Mouse (Mus musculus) lung, embryonic 16.5 days (tissue): ENCODE data around the gene Pprc1. TPM values are rescaled to one million over a fixed set of nuclear protein-coding genes. Genes with fewer than 3 reads are reported as not detected.
A peak's percentile ranks its signal among the peaks of the same experiment; 100 is the strongest.

Experiments
- ATAC-seq: fragments of 200-750 bp; cut with Nextera tagmentation; 2 replicates; pipeline ENCODE4 v1.8.0; 2017; ENCODE audit warnings: low read depth, mild to moderate bottlenecking, moderate library complexity
- H3K27ac ChIP-seq: fragments of 300-500 bp; sonication (generic); 2 replicates; pipeline ENCODE4 v1.5.1; 2014; ENCODE audit warnings: mild to moderate bottlenecking, control low read depth, low read length
- H3K27me3 ChIP-seq: fragments of 300-500 bp; sonication (generic); 2 replicates; pipeline ENCODE4 v1.6.1; 2014; ENCODE audit warnings: low read depth, low read length, mixed read lengths; ENCODE audit not compliant: control insufficient read depth, insufficient read depth
- H3K36me3 ChIP-seq: fragments of 300-500 bp; sonication (generic); 2 replicates; pipeline ENCODE4 v1.6.1; 2014; ENCODE audit warnings: low read length; ENCODE audit not compliant: control insufficient read depth, insufficient read depth
- H3K4me1 ChIP-seq: fragments of 300-500 bp; sonication (generic); replicated peaks from 2 replicates; pipeline ENCODE4 v1.6.1; 2014; ENCODE audit warnings: low read length, mixed read lengths; ENCODE audit not compliant: control insufficient read depth, insufficient read depth
- H3K4me2 ChIP-seq: fragments of 300-500 bp; sonication (generic); 2 replicates; pipeline ENCODE4 v1.6.1; 2014; ENCODE audit warnings: low read depth, low read length, control low read depth
- H3K4me3 ChIP-seq: fragments of 300-500 bp; sonication (generic); 2 replicates; pipeline ENCODE4 v1.5.1; 2014; ENCODE audit warnings: mild to moderate bottlenecking, low read length, control low read depth
- H3K9ac ChIP-seq: fragments of 300-500 bp; sonication (generic); 2 replicates; pipeline ENCODE4 v1.6.1; 2014; ENCODE audit warnings: low read length, control low read depth
- H3K9me3 ChIP-seq: fragments of 300-500 bp; sonication (generic); 2 replicates; pipeline ENCODE4 v1.6.1; 2016; ENCODE audit warnings: low read length; ENCODE audit not compliant: control insufficient read depth
- WGBS: fragments of 180-500 bp; shearing (Covaris S2); extraction: QIAGEN DNeasy Blood & Tissue Kit; methylation state at CpG from one replicate; pipeline ENCODE4 v1.1.7; 2014; 5-methylcytosine and 5-hydroxymethylcytosine counted together
- polyA plus RNA-seq: library from polyadenylated mRNA; unstranded; fragments of >200 nt; fragmentation: Nextera tagmentation; extraction: Ambion mirVana; gene quantifications from 2 replicates; pipeline ENCODE4 v1.2.1, GENCODE M21; 2015

The Pprc1 gene
- polyA plus RNA-seq, 1 experiment from 2014 or later = 27.0 TPM

DNA sequence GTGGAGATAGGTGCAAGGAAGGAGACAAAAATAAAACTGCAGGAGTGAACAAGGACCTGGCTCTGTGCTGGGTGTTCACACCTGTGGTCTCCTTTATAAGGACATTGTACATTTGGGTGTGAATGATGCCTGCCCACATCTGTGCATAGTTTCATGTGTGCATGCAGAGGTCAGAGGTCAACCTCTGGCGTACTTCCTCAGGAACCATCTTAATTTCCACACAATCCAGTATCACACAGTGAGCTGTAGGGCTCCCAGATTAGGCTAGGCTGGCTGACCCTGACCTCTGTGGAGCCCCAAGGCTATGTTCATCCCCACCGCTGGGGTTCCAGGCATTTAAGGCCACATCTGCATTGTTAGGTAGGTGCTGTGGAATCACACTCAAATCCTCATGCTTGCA lies 2.7 kb downstream of the Pprc1 start:
- H3K9me3 ChIP-seq = no peaks in the 10 kb centered on the region
- no peak overlapping the region for H3K4me2 ChIP-seq
- H3K4me1 ChIP-seq = peaks cover 20% of the 10 kb centered on the region
- no peak for ATAC-seq
- no peak overlapping the region for H3K27ac ChIP-seq
- H3K9ac ChIP-seq = no peak overlapping the region
- no peaks in the 10 kb centered on the region for H3K27me3 ChIP-seq
- 64% methylated on average over 2 of the region's 2 CpGs for WGBS
- no peak overlapping the region for H3K4me3 ChIP-seq
- H3K36me3 ChIP-seq = no peaks in the 10 kb centered on the region

DNA sequence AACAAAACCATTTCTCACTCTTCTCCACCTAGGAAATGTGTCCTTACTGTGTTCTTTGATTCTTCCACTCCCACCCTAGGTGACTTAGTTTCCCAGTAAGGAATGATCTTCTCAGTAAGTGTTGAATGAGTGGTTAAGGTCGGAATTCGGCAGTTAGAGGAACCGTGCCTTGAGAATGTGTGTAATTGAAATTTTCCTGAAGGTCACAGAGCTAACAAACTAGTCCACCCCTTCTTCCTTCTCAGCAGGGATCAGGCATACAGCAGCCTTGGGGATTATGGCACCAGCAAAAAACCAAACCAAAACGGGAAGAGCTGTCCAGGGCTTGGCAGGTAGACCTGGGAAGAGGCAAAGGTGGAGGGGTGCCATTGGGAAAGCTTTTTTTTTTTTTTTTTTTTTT lies 4.4 kb downstream of the Pprc1 start:
- no peaks in the 10 kb centered on the region for H3K36me3 ChIP-seq
- H3K27me3 ChIP-seq = no peaks in the 10 kb centered on the region
- no peaks in the 10 kb centered on the region for H3K9me3 ChIP-seq
- H3K9ac ChIP-seq = no peak overlapping the region
- no peak overlapping the region for H3K4me3 ChIP-seq
- peaks cover 8% of the 10 kb centered on the region for H3K4me1 ChIP-seq
- WGBS = 57% methylated on average over 4 of the region's 4 CpGs
- peak overlapping the region; percentile 30; the same call in 1 of the 2 replicates for H3K27ac ChIP-seq
- H3K4me2 ChIP-seq = no peak overlapping the region
- no peak for ATAC-seq

DNA sequence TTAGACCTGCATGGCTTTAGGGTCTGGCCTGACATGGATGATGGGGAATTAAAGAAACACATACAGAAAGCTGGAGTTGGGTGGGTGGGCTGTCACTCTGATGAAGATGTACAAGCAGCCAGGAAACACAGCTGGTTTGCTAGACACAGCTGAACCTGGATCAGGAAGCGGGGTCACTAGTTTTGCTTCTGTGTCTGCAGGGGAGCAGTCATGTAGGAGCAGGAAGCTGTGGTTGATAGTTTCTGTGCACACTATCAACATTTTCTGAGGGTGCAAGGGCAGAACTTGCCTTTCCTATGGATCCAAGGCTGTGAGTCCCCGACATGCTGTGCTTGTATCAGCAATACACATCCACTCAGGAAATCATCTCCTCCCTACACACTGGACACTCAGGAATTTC lies 5.8 kb downstream of the Pprc1 start:
- Histone ChIP-seq H3K36me3 (no peaks in the 10 kb centered on the region), H3K4me2 (no peak overlapping the region), H3K4me1 (peaks cover 8% of the 10 kb centered on the region), H3K27ac (no peak overlapping the region), H3K4me3 (no peak overlapping the region), H3K9me3 (no peaks in the 10 kb centered on the region), H3K27me3 (no peaks in the 10 kb centered on the region), H3K9ac (no peak overlapping the region)
- WGBS = 63% methylated on average over 2 of the region's 2 CpGs
- no peak for ATAC-seq

DNA sequence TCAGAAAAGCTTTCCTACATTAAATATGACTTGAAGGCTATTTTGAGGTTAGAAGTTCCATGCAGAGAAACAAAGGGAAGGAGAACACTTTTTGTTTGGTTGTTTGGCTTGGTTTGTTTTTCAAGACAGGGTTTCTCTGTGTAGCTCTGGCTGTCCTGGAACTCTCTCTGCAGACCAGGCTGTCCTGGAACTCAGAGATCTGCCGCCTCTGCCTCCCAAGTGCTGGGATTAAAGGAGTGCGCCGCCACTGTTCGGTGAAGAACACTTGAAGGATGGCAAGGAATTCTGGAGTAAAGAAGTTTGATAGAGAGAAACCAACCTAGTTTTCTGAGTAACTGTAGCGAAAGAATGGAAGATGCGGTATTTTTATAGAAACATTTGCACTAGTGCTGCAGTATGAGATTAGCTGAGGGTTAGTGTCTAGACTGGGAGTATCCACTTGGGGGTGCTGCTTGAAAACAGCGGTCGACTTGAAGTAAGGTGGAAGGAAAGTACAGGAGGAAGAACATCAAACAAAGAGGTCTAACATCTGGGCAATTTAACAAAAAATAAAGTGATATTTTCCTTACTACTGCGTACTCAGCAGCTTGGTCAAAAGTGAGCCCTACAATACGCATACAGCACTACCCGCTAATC lies 11.2 kb downstream of the Pprc1 start:
- H3K9me3 ChIP-seq = no peaks in the 10 kb centered on the region
- peak overlapping the region; percentile 16; the same call in 1 of the 2 replicates for H3K27ac ChIP-seq
- peak overlapping the region; percentile 81 for H3K4me3 ChIP-seq
- ATAC-seq = peak; percentile 76
- no peaks in the 10 kb centered on the region for H3K36me3 ChIP-seq
- H3K4me2 ChIP-seq = peak overlapping the region; percentile 58
- 1% methylated on average over 11 of the region's 11 CpGs for WGBS
- H3K4me1 ChIP-seq = peaks cover 7% of the 10 kb centered on the region
- peak overlapping the region; percentile 31 for H3K9ac ChIP-seq
- H3K27me3 ChIP-seq = no peaks in the 10 kb centered on the region

DNA sequence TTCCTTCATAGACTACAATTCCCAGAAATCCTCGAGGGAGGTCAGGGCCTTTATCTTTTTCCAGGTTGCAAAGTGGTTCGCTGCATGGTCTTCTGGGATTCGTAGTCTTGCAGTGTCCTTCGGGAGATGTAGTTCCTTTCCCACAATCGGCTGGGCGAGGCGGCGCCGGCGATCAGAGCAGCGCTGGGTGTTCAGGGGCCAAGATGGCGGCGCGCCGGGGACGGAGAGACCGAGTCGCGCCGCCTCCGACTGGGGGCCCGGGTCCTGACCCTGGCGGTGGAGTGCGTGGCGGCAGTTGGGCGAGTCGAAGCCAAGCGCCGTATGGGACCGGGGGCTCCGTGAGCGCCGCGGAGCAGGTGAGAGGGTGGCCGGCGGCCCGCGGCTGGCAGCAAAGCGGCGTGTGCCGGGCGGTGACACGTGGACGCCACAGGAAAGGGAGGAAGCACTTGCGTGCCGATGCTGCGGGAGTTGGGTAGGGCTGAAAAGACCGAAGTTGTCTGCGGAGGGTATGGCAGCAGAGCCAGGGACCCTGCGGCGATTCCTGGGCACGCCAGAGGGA lies 11.8 kb downstream of the Pprc1 start:
- peak overlapping the region; percentile 84 for H3K9ac ChIP-seq
- H3K9me3 ChIP-seq = no peaks in the 10 kb centered on the region
- H3K4me2 ChIP-seq = peak overlapping the region; percentile 62
- no peaks in the 10 kb centered on the region for H3K27me3 ChIP-seq
- peak overlapping the region; percentile 95 for H3K27ac ChIP-seq
- under 1% methylated on average over 52 of the region's 52 CpGs for WGBS
- ATAC-seq = peak; percentile 96
- H3K4me1 ChIP-seq = peaks cover 7% of the 10 kb centered on the region
- no peaks in the 10 kb centered on the region for H3K36me3 ChIP-seq
- peak overlapping the region; percentile 81 for H3K4me3 ChIP-seq

DNA sequence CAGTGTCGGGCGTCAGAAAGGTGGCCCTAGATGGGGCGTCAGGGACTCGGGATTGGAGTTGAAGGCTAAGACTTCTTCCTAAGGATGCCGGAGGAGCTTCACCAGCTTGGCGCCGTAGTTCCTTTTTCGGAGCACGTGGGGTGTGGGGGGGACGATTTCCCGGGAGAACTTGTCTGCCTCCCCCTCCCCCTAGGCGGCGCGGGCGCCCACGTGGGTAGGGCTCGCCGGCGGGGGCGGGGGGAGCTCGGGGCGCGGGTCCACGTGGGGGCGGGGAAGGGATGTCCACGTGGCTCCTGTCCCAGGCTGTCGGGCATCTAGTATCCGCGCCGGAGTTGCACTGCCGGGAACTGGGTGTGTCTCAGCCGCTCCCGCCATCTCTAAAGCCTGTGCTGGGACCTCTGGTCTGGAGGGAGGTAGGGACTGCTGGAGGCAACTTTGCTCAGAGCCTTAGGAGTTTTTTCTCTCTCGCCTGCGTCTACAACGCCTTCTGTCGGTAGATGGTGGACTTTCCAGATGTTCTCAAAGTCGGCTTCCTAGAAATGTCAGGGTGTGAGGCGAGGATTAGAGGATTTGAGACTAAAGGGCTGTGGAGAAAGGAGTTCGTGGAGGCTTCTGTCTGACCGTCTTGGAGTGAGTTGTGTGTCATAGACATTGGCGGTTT lies 12.4 kb downstream of the Pprc1 start:
- under 1% methylated on average over 41 of the region's 42 CpGs for WGBS
- ATAC-seq = peak; percentile 79
- Histone ChIP-seq H3K27me3 (no peaks in the 10 kb centered on the region), H3K4me1 (peaks cover 7% of the 10 kb centered on the region), H3K27ac (peak overlapping the region; percentile 95), H3K4me3 (peak overlapping the region; percentile 81), H3K36me3 (peaks cover 5% of the 10 kb centered on the region), H3K9me3 (no peaks in the 10 kb centered on the region), H3K4me2 (peak overlapping the region; percentile 62), H3K9ac (peak overlapping the region; percentile 84)

DNA sequence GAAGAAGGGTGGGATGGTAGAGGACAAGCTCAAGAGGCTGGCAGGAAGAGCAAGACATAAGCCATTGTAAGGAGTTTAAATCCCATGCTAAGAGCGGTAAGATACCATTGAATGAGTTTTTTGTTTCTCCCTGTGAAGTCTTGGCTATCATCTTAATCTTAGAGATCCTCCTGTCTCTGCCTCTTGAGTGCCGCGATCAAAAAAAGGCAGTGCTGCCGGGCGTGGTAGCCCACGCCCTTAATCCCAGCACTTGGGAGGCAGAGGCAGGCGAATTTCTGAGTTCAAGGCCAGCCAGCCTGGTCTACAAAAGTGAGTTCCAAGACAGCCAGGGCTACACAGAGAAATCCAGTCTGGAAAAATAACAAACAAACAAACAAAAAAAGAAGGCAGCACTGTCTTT lies 13.8 kb downstream of the Pprc1 start:
- ATAC-seq = no peak
- Histone ChIP-seq H3K4me1 (peaks cover 7% of the 10 kb centered on the region), H3K27ac (no peak overlapping the region), H3K27me3 (no peaks in the 10 kb centered on the region), H3K9ac (no peak overlapping the region), H3K4me2 (peak overlapping the region; percentile 62), H3K36me3 (peaks cover 19% of the 10 kb centered on the region), H3K9me3 (no peaks in the 10 kb centered on the region), H3K4me3 (no peak overlapping the region)
- WGBS = 98% methylated on average over 7 of the region's 7 CpGs

DNA sequence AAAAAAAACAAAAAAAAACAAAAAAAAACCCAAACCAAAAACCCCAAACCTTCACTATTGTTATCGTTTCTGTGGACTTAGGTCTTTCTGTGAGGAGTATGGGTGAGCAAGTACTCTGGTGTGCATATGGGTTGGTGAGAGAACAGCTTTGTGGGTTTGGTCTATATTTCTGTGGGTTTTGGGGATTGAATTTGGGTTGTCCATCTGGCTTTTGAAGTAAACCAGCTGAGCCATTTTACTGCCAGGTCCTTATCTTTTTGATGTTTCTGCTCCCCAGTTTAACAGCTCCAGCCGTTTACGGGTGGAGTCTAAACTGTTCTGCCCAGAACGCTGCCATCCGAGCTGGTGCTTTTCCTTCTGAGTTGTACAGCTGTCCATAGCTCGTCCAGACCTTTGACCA lies 16.2 kb downstream of the Pprc1 start:
- Histone ChIP-seq H3K27me3 (no peaks in the 10 kb centered on the region), H3K4me3 (no peak overlapping the region)
- ATAC-seq = no peak

DNA sequence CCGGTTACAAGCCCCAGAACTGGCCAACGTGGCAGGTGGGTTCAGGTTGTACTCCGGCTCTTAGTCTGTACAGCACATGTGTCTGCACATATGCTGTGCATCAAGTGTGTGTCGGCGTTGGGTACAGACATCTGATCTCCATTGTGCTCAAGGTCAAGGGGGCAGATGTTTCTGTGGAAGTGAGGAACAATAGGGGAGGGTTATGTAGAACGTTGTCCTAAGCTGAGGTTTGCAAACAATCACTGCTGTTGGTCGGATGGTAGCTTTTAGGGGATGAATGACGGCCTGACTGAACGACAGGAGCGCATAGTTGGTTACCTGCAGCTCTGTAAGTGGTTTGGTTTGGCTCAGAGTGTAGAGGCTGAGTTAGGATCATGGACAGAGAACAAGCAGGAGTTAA lies 23.4 kb downstream of the Pprc1 start:
- Histone ChIP-seq H3K36me3 (peaks cover 71% of the 10 kb centered on the region), H3K4me1 (no peaks in the 10 kb centered on the region), H3K4me2 (no peak overlapping the region), H3K27me3 (no peaks in the 10 kb centered on the region), H3K27ac (no peak overlapping the region), H3K9me3 (no peaks in the 10 kb centered on the region), H3K9ac (no peak overlapping the region), H3K4me3 (no peak overlapping the region)
- WGBS = 75% methylated on average over 10 of the region's 10 CpGs
- no peak for ATAC-seq

More for the DNA sequence above, 16.2 kb downstream of the Pprc1 start:
- Histone ChIP-seq H3K4me1 (peaks cover 7% of the 10 kb centered on the region), H3K36me3 (peaks cover 42% of the 10 kb centered on the region), H3K9me3 (no peaks in the 10 kb centered on the region), H3K27ac (no peak overlapping the region), H3K4me2 (no peak overlapping the region), H3K9ac (no peak overlapping the region)
- 62% methylated on average over 6 of the region's 6 CpGs for WGBS
